Mouse (Mus musculus): ENCODE results near the gene Ift172. TPM values are rescaled to one million over a fixed set of nuclear protein-coding genes. Genes with fewer than 3 reads are reported as not detected.

Gene Ift172
- polyA plus RNA-seq (2017; shearing (Covaris generic)) = 1 to 10 TPM; 4.8 to 10.0 TPM

DNA sequence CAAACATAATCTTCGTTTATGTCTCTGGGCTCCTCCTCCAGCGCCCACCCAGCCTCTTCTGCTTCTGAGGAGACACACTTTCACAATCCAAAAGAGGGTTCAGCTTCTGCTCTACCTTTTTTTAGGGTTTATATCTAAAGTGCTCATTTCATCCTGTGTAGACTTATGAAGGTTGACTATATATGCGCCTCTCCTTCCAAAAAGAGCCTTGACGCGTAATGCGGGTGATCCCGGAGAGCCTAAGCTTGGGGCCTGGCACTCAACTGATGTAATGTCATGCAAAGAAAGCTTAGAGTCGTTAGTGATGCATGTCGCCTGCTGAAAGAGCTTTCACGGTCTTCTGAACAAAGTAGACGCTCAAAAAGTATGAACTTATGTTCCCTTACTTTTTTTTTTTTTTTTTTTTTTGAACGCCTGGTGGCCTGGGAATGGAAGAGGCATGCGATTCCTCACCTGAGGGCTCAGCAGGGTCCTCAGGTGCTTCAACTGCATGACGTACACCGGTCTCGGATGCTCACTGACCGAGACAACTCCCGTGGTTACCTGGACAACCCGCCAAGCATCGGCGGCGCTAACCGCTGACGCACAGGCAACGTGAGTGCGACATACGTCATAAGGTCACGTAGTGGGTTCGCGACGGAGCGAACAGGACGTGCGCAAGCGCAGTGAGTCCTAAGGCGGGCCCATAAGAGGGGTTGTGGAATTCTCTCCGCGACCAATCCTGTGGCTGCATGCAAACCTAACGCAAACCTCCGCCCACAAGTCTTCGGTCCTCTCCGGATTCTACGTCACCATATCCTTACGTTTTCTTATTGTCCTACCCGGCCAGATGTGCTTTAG lies at the start of gene Ift172:
Gene Ift172 (minus strand): TSS at position 596 of the 840 bp plus-strand sequence.
- peak; percentile 97 for ATAC-seq

GRCm38 (mm10) chr5:31328255-31328654 lies 37.3 kb upstream of the Ift172 start:
- no peak for ATAC-seq

GRCm38 (mm10) chr5:31326850-31327249 lies 35.9 kb upstream of the Ift172 start:
- no peak for ATAC-seq

DNA sequence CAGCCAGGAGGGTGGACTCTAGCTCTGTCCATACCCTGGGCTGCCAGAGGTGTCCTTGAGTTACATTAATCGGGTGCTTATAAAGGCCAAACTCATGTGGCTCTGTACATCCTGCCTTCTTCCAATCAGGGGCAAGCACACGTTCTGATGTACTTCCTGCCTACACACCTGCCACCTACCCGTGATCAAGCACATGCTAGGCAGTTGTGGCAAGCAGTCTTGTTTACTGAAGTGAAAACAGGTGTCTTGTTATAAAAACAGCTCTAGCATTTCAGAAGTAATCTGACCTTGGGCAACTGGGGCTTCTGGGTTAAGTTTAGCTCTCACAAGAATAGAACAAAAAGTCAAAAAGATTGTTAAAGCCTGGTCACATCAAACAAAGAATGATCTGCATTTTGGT lies 33.2 kb upstream of the Ift172 start:
- no peak for ATAC-seq

GRCm38 (mm10) chr5:31322776-31323175 lies 31.9 kb upstream of the Ift172 start:
- ATAC-seq = no peak

DNA sequence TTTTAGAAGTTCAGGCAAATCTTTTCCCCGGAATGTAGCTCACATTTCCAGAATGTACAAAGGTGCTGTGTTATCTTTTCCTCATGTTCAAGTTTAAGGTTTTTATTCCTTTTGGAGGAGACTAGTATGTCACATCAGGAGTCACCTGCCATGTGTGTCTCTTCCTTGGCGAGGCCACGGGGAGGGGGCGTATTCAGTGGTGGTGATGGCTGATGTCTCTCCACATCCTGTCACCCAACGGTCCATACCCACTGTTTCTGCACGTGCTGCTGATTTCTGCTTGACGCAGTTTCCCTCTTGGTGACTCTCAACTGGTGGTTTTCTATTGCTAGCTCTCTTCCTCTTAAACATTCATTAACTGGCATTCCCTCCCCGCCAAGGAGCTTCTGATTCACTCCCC lies 21.9 kb upstream of the Ift172 start:
- no peak for ATAC-seq

- no peak for ATAC-seq
These were observed 12.2 kb upstream of the Ift172 start for GRCm38 (mm10) chr5:31303093-31303492.

GRCm38 (mm10) chr5:31301866-31302265 lies 10.9 kb upstream of the Ift172 start:
- ATAC-seq = no peak

GRCm38 (mm10) chr5:31298486-31298885 lies 7.6 kb upstream of the Ift172 start:
- no peak for ATAC-seq

DNA sequence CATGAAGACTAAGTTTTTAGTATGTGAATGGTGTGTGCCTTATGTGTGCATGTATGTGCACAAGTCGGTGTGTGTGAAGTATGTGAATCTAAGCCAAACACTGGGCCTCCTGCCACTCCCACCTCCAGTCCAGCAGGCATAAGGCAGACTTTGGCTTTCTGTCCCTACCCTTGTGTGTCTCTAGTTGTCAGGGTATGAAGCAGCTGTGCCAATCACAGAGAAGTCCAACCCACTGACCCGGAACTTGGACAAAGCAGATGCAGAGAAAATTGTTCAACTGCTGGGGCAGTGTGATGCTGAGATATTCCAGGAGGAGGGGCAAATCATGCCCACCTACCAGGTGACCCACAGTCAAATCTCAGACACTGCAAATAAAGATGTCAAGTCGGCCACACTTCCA lies 7.1 kb upstream of the Ift172 start:
- ATAC-seq = no peak

DNA sequence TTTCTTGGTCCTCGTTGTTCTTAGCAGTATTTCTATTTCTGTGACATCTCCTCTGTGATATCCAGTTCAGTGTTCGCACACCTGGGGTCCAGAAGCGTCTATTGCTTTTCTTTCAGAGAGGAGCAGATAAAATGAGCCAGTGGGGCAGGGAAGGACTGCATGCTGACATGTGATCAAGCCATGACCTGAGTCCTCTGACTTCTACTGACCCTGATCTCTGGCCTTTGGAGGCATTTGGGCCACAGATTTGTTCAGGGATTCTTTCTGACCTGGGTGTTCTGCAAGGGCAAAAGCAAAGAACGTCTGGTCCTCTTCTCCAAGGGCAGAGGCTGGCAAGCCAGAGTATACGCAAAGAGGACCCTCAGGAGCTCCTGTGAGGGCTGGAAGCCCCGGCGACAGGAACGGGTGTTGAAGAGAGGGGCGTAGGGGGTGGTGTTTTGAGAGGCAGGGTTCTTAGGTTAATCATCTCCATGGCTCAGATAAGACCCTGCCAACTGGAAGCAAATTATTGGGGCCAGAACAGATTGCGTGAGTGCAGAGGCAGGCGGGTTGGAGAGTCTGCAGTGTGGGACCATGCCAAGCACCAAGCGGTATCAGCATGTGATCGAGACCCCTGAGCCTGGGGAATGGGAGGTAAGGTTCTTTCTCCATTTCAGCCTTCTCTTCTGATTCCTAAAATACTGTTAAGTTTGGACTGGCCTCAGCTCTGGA lies 6.3 kb upstream of the Ift172 start, which contains the start of gene Gckr:
Gene Gckr (plus strand): TSS at position 397 of the 711 bp plus-strand sequence.
- no peak for ATAC-seq

- ATAC-seq = no peak
These were observed 4.8 kb upstream of the Ift172 start, which contains the start of gene Fndc4 for GRCm38 (mm10) chr5:31295606-31296141. Gene Fndc4, minus strand, starts transcription at chr5:31296080.

DNA sequence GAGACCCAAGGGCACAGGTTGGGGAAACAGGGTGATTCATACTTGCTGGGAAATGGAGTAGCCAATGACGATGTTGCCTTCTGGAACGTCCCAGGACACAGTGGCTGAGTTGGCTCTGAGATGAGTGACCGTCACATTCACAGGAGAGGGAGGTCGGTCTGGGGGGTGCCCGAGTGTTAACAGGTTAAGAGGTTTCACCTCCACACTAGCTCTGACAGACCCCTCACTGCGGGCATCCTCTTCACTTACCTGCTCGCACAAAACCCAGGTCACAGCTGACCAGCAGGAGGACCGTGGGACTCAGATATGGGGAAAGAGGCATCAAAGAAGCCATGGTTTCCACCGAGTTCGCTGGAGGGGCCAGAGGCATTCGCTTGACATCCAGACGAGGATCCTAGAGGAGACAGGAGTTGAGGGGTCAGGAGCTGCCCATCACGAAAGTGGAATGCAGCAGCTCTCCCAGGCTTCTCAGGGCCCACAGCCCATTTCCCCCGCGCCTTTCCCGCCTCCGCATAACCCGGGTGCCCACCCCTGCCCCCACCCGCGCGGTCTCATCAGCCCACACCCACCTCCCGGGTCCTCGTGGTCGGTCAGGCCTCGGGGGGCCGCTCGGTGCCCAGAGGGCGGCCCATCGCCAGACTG lies 4.2 kb upstream of the Ift172 start:
- no peak for ATAC-seq

DNA sequence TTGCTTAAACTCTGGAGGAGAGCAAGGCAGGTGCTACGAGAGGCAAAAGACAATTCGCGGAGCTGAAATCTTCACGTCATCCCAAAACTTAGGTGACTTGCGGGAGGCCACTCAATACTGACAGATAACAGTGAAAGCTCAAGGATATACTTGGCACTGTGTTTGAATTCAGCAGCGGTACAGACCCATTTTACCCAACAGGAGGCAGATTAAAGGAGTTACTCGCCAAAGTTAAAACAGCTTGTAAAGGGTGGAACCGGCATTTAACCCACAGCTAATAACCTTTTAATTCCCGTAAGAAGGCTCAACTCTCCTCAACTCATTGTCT lies 409 bp upstream of the Ift172 start:
- no peak for ATAC-seq

GRCm38 (mm10) chr5:31289626-31290230 lies 1.2 kb downstream of the Ift172 start:
- no peak for ATAC-seq

GRCm38 (mm10) chr5:31288655-31289054 lies 2.3 kb downstream of the Ift172 start:
- ATAC-seq = no peak

GRCm38 (mm10) chr5:31288225-31288624 lies 2.7 kb downstream of the Ift172 start:
- no peak for ATAC-seq

DNA sequence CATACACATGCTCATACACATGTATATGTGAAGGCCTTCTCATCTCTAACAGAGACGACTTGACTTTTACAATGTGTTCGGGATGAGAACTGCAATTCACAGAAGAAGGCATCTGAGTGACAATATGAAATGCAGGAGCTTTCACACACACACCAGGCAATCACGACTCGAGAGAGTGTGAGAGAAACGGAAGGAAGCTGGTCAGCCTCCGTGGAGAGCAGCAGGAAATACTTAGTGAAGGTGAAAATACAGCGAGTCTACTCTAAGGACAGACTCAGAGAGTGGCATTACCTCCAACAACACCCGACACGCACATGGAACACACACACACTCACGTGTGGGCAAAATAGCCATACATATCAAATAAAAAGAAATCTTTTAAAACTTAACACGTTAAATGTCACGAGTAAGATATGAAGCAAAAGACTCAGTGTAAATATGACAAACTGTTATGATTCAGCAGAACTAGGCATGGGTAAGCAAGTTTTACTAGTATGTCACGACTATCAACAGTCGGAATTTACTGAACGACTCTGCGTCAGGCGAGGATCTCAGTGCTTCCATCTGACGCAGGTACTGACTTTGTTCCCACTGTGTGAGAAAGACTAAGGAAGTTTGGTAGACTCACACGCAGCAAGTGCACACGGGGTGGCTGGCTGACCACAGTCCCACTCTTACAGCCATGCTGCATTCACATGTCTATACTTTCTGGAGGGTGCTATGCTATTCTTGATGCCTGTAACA lies 11.5 kb downstream of the Ift172 start:
- ATAC-seq = peak; percentile 68

DNA sequence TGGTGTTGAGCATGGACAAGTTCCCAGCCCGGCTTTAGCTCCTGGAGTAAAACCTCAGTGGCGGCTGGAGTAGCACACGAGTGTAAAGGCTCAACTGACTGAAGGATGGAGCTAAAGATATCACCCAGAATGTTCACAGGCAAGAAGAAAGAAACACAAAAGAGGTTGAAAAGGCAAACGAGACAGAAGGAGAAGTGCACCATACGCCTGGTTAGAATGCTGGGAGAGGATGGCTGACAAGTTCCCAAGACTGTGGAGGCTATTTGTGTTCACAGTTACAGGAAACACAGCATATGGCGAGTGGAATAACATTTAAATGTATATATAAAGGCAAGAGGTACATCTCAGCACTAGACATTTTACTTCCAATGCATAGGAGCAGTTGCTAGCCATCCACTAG lies 17.9 kb downstream of the Ift172 start:
- ATAC-seq = no peak

GRCm38 (mm10) chr5:31267686-31268085 lies 23.2 kb downstream of the Ift172 start:
- no peak for ATAC-seq

GRCm38 (mm10) chr5:31266101-31266500 lies 24.8 kb downstream of the Ift172 start:
- no peak for ATAC-seq

DNA sequence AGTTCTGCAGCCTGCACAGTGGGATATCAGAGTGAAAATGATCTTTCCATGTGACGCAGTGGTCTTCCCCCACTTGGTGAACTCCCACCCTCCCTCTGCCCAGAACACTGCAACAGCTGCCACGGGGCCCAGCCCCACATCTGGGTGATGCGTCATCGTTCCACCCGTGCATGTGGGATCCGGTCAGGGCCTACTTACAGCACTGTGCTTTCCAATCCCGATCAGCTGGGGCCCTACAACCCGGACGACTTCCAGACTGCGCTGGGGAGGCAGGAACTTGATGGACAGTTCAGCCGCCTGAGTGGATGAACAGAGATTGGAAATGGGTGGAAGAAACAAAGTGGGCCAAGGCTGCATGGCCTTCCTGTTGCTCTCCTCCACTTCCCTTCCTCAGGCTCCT lies 33.3 kb downstream of the Ift172 start:
- ATAC-seq = no peak
